Mouse (Mus musculus): Measurements from ENCODE around the gene Glis2.

Gene Glis2

DNA sequence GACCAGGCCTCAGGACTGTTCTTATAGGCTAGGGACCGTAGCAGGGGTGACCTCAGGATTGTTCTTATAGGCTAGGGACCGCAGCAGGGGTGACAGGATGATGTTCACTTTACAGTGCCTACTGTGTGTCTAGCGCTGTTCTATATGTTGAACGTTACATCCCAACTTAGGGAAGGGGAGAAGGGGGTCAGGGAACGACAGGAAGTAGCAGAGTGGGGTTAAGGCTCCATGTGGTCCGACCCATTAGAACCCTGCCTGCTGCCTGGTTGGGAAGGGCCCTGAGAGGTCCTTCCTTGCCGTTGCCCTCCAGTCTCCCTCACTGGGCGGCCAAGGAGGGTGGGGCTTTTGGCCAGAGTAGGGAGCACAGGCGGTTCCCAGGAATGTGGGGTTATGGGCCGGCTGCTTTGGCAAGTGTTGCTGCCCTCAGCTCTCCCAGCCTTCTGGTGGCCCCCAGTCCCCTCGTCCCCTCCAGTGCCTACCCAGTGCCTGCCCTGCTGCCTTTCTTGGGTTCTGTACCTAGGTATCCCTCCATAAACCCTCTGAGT is 9.9 kb downstream of the Glis2 start:
- no peak for DNase-seq (ENCODE audit: low read depth, low spot score)

DNA sequence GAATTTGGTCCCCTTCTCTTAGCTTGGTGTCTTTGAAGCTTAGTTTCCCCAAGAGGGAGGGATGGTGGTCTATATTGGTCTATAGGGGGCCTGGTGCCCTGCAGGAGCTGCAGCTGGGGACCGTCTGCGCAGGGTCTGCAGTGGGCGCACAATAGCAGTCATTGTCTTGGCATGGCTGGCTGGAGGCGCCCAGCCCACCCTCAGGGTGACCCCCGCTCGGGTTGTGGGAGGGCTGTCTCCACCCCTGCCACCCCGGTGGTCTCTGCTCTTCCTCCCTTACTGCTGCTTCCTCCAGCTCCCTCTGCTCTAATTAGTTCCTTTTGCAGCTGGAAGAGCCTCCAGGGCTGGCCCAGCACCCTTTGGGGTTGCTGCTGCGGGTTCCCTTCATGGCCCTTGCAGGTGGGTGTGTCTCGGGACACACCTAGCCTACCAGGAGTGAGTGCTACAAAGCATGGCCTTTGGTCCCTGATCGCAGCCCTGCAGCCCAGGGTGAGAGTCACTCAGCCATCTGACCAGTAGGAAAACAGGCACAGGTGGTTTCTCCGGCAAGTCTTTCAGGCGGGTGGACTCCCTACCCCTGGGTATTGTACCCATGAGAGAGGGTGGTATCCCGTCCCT is 11.1 kb downstream of the Glis2 start:
- DNase-seq (ENCODE audit: low read depth, low spot score) = no peak

DNA sequence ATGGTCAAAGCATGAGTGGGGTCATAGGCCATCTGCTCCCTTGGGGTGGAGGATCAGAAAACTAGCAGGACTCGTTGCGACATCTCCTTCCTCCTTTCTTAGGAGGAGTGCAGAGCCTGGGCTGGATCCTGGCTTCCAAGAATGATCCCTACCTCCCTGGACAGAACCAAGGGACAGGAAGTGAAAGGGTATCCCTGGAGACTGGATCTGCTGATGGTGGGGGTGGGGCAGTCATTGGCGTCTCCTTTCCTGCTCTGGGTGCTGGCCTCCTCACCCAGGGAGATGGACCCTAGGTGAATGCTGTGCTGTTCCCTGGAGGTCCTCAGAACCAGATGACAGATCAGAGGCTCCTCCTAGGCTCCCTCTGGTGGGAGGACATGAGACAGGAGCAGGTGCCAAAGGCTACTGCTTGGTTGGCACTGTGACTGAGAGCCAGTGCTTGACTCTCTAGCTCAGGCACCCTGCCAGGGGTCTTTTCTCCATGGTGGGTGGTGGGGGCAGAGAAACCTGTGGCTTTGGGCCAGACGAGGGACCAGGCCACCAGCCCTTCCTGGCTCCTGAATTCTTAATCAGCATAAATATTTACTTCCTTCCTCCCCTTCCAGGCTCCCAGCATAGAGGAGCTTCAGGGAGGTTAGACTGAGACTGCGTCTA is 12.0 kb downstream of the Glis2 start:
- DNase-seq (ENCODE audit: low read depth, low spot score) = no peak

DNA sequence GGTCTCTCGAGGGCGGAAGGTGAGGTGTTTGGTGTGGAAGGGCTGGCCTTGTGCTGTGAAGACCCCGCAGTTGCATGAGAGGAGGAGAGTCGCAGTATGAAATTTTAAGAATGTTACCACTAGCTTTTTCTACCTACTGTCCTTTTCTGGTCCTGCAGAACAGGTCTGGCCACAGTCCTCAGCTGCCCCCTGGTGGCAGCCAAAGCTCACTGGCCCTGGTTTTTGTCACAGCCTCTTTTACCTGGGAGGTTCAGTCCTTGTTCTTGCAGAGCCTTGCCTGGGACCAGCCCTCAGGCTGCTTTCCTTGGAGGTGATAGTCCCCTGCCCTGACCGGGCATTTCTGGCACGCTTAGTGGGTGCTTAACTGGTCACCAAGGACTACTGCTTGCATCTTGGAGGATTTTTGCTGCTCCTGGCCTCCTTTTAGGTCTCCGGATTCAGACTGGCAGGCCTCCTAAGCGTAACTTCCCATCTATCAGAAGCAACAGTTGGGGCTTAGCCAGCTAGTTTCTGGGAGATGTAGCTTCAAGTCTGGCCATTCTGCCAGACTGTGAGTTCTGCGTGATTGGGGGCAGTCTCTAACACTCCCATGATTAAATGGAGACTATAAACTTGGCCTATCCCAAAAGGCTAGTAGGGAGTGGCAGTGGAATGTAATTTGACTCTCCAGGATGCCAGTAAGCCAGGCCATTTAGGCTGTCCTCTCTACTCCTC is 13.5 kb downstream of the Glis2 start:
- DNase-seq (ENCODE audit: low read depth, low spot score) = peak; percentile 63

DNA sequence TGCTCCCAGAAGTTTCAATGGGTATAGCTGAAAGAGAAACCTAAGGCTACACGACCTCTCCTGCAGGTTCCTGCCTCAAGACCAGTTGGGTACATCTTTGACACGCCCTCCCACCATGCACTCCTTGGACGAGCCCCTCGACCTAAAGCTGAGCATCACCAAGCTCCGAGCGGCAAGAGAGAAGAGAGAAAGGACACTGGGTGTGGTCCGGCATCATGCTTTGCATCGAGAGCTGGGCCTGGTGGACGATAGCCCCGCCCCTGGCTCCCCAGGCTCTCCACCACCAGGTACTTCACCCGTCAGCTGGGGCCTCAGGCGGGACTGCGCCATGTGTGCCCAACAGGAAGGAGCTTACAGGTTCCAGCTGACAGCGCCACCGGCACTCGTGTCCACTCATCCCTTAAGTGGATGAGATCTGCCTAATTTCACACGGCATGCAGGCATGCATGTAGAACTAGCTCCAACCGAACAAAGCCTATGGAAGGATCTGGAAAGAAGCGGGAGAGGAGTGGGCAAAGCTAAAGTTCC is 14.1 kb downstream of the Glis2 start:
- DNase-seq (ENCODE audit: low read depth, low spot score) = no peak

DNA sequence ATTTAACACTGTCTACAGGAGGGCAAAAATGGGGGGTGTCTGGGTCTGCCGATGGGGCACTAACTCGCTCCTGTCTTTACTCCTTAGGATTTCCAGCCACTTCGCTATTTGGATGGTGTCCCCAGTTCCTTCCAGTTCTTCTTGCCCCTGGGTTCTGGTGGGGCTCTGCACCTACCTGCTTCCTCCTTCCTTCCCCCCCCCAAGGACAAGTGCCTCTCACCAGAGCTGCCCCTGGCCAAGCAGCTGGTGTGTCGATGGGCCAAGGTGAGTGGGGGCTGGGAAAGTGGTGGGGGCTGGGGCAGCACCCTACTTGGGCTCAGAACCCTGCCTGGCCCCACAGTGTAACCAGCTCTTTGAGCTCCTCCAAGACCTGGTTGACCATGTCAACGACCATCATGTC is 16.7 kb downstream of the Glis2 start:
- no peak for DNase-seq (ENCODE audit: low read depth, low spot score)

DNA sequence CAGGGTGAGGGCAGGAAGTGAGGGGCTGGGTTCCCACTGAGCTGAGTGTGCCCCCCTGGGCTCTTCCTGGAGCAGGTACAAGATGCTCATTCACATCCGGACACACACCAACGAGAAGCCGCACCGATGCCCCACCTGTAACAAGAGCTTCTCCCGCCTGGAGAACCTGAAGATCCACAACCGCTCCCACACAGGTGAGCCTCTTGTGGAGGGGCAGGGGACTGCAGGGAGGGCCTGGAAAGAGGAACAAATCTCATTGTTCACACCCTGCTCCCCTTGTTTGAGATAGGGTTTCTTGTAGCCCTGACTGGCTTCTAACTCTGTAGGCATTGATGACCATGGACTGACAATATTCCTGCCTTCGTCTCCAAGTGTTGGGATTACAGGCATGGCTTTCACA is 17.2 kb downstream of the Glis2 start:
- DNase-seq (ENCODE audit: low read depth, low spot score) = no peak

DNA sequence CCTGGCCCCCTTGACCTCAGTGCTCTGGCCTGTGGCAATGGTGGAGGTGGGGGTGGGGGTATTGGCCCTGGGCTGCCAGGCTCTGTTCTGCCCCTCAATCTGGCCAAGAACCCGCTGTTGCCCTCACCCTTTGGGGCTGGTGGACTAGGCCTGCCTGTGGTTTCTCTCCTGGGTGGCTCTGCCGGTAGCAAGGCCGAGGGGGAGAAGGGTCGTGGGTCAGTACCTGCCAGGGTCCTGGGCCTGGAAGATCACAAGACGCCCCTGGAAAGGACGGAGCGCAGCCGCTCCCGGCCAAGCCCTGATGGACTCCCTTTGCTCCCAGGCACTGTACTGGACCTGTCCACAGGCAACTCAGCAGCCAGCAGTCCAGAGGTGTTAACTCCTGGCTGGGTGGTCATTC is 19.2 kb downstream of the Glis2 start:
- no peak for DNase-seq (ENCODE audit: low read depth, low spot score)

DNA sequence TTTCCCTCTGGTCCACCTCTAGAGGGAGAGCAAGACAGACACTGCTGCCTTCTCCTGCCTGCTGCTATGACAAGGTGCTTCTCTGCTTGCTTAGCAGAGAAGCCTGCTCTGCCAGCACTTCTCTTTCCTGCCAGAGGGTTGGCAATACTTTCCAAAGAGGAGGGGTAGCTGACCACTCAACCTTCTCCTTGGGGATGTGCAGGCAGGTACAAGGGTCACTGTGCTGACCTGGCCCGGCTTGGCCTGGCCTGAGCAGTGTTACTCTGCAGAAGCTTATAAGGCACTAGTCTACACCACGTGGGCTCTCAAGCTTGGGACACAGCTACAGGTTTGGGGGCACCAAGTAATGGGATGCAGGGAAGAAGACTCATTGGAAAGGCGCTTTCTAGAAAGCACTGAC is 20.1 kb downstream of the Glis2 start:
- DNase-seq (ENCODE audit: low read depth, low spot score) = no peak

DNA sequence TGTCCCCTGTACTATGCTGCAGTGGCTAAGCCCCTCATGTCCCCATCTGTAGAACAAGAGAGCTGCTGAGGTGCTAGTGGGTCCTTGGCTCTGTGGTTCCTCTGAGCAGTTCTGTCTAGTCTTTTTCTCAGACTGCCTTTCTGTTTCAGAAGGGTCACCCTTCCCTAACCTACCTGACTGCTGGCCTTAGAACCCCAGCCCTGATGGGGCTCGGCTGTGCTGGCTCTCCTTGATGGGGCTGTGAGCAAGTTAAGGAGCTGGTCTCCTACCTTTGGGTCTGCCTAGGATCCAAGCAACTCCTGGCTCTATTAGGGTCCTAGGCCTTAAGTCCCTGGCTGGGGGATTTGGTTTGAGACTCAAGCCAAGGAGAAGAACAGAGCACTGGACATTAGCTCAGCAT is 20.8 kb downstream of the Glis2 start:
- no peak for DNase-seq (ENCODE audit: low read depth, low spot score)

DNA sequence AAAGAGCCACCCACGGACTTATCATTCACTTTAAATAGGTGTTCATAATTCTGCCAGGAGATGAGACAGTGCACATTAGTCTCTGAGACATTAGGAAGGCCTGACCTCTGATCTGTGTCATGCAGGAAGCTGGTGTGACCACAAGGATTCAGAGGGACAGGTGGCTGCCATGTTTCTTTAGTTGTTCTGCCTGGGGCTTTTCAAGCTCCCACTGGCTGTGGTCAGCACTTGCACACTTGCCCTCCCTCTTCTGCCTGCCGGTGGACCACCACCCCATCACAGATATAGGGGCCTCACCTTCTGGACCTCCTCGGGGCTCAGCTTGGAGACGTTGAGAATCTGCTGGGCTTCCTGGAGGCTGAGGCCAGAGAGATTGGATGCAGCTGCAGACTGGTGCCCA is 22.3 kb downstream of the Glis2 start:
- no peak for DNase-seq (ENCODE audit: low read depth, low spot score)

DNA sequence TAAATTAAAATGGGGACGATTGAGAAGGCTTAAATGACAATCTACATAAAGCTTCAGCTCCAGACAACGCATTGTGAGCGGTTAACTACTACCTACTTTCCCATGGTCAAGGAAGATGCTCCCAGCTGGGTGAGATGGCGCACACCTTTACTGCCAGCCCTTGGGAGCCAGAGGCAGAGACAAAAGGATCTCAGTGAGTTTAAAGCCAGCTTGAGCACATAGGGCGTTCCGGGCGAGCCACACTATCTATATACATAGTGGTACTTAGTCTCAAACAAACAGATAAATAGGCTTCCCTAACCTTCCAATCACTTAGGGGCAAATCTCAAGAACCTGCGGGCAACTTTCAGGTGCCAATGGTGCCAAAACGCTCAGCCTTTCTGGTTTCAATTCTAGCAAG is 29.6 kb downstream of the Glis2 start:
- no peak for DNase-seq (ENCODE audit: low read depth, low spot score)

DNA sequence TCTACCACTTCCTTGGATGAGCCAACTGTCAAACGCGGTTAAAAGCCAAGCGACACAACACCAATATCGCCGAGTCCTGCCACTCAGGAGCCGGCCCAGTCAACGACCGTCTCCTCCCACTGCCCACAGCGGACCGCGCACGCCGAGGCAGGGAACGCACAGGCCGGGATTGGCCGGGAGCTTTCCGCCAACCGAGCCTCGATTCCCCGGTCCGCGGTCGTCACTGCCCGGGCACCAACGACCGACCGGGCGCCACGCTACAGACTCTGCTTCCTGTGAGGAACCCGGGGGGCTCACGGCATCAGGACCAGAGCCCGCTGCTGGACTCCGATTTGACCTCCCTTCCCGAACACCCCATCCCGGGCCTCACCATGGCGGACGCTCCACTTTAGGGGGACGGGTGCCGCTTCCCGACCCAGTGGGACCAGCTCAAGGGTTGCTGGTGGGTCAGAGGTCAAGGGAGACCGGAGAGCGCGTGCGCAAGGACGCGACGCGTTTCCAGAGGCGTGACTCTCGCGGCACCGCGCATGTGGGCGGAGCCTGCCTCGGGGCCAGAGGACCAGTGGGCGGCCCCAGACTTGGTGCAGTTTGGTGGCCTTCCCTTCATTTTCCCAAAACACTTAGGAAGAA is 30.1 kb downstream of the Glis2 start, which contains the start of gene Pam16:
Gene Pam16 (minus strand): TSS at position 508 of the 630 bp plus-strand sequence.
- peak; percentile 71 for DNase-seq (ENCODE audit: low read depth, low spot score)

DNA sequence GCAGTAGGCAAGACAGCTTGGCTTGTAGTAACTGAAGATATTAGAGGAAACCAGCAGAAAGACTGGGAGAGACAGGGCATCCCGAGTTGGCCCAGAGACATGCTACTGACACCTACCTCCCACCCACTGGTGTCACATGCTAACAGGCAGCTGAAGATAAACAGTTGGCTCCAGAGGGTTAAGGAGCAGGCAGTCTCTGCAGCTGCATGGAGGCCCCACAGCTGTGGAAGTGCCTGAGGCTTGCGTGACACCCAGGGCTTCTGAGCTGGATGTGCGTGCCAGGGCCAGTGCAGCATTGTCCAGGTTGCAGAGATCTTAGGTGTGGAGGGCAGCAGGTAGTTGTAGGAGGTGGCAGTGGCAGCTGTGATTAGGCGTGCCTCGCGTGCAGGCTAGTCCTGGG is 32.6 kb downstream of the Glis2 start:
- no peak for DNase-seq (ENCODE audit: low read depth, low spot score)

DNA sequence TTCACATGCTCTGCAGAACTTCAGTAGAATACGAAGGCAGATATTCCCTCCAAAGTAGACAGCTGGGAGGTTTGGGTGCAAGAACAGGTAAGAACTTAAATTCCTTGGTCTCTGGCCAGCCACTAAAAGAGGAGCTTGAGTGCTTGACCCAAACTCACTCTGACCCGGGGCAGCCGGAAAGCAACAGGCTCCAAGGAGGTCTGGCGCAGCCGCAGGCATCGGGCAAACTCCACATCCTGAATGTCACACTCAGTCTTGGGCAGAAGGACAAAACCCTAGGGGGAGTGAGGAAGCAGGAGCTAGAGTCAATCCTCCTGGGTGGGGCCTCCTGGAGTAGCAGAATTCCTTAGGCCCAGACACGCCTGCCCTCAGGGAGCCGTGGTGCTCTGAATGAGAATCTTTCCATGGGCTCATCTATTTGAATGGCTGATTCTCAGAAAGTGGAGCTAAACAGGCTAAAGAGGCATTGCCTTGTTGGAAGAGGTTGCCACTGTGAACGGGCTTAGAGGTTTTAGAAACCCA is 34.4 kb downstream of the Glis2 start:
- no peak for DNase-seq (ENCODE audit: low read depth, low spot score)

DNA sequence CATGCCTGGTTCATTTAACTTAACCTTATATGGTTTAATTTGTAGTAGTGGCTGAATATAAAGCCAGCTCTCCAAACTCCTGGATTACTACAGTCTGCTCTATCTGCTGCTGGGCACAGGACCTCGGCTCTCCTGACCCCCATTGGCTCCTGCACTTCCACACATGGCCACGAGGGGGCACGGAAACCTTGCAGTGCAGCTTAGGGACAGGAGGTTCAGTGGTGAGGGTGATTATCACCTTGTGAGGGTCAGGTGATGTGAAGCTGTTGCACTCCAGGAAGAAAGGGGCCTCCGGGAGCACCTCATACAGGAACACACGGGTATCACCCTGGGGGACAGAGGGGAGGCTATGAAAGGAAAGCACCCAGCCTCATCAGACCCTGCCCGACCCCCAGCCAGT is 35.4 kb downstream of the Glis2 start:
- peak; percentile 64 for DNase-seq (ENCODE audit: low read depth, low spot score)

DNA sequence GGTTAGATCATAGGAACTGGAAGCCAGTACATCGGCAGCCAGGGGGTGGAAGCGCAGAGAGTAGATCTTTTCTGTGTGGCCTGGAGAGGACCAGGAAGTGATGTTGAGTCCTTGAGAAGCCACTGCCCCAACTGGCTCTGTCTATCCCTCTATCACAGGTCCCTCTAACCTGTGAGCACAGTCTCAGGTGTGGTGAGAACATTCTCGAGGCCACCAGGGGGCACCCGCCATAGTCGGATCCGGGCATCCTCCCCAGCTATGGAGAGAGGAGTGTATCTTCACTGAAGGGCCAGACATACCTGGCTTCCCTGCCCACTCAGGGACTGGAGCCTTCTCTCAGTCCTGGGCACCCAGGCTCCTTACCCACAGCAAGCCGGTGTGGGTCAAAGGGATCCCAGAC is 37.5 kb downstream of the Glis2 start:
- DNase-seq (ENCODE audit: low read depth, low spot score) = no peak

DNA sequence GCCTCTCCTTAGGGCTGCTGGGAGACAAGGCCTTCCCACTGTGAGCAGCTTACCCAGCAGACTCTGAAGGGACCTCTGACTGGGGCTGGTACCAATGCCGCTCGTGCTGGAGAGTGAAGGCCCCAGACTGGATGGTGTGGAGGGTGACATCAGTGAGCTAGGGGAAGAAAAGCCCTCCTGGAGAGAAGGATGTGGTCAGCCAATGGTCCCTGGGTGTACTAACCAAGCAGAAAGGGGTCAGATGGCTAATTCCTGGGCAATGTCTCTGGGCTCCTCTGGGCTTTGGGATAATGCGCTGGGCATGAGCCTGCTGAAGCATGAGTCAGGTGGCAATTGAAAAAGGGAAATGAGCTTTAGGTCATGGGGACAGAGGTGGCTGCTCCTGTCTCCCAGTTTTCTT is 39.1 kb downstream of the Glis2 start:
- no peak for DNase-seq (ENCODE audit: low read depth, low spot score)

DNA sequence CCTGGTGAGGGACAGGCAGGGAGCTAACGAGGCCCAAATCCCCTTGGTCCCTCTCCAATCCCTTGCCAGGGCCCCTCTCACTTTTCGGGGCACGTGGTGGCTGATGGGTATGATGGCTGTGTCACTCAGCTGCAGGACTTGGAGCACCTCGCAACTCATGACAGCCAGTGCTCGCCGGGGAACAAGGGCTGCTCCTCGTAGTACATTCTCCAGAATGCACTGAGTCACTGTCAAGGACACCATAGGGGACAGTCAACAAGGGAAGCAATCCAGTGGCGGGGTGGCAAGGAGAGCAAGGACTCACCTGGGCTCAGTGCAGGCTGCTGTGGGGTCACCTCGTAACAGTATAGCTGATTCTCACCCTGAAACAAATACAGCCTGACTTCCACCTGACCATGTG is 40.2 kb downstream of the Glis2 start:
- DNase-seq (ENCODE audit: low read depth, low spot score) = no peak

DNA sequence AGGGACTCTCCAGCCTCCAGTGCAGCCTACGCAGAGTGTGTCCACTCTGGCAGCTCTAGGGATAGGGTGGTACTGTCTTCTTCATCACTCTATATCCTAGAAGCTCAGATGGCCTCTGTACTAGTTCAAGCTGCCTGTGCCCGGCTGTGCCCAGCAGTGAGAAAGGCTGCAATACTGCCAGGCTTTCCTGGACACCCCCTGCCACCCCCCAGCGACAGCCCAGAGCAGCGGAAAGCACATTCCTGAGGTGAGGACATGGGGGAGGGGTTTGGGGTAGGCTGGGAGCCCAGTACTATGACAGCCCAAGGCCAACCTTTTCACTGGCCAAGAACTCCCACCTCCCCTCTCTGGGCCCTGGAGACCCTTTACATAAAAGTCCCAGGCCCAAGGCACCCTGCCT is 41.2 kb downstream of the Glis2 start:
- no peak for DNase-seq (ENCODE audit: low read depth, low spot score)

DNA sequence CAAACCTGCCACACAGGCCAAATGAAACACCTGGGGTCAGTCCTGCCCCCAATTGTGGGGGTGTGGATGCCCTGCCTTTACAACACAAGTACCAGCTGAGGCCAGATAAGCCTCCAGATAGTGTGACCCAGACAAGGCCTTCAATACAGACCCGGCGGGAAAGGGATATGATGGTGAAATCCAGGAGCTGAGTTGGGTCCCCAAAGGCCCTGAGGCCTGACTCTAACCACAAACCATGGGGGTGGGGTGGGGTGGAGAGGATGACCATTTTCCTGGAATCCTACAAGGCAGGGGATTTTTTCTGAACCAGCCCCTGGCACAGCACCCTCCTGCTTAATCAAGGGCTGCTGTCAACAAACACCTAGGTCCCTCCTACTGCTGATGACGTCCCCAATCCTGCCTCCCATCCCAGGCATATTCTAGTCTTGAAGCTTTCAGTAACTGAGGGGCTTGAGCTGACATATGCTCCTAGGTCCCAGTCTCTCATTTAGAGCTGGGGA is 44.4 kb downstream of the Glis2 start:
- DNase-seq (ENCODE audit: low read depth, low spot score) = no peak

DNA sequence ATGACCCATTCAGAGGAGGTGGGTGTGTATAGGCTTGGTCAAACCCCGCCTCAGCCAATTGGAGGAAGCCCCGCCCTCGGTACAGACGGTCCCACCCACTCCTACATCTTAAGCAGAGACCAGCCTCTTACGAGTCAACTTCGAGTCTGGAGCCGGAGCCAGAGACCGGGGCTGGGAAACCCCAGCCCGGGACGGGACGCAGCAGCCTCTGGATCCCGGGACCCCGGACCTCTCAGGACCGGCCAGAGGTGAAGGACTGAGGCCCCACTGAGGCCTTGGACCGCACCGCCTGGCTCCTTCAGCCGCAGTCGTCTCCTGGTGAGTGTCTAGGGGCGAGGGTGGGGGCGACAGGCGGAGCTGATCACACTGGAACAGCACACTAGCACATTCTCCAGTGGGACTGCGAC is 45.3 kb downstream of the Glis2 start, which contains the start of the genes Vasn and Dnaja3:
Gene Vasn (plus strand): TSS at position 111 of the 407 bp plus-strand sequence.
Gene Dnaja3 (plus strand): TSS at position 159 of the 407 bp plus-strand sequence.
- peak; percentile 69 for DNase-seq (ENCODE audit: low read depth, low spot score)
